Mouse (Mus musculus): ENCODE data around the gene Prr7. TPM values are rescaled to one million over a fixed set of nuclear protein-coding genes. Genes with fewer than 3 reads are reported as not detected.

Prr7 gene
- polyA plus RNA-seq (2014; fragmentation: Nextera tagmentation; extraction: Ambion mirVana): 0.55 and 0.70 TPM in 2 replicates

DNA sequence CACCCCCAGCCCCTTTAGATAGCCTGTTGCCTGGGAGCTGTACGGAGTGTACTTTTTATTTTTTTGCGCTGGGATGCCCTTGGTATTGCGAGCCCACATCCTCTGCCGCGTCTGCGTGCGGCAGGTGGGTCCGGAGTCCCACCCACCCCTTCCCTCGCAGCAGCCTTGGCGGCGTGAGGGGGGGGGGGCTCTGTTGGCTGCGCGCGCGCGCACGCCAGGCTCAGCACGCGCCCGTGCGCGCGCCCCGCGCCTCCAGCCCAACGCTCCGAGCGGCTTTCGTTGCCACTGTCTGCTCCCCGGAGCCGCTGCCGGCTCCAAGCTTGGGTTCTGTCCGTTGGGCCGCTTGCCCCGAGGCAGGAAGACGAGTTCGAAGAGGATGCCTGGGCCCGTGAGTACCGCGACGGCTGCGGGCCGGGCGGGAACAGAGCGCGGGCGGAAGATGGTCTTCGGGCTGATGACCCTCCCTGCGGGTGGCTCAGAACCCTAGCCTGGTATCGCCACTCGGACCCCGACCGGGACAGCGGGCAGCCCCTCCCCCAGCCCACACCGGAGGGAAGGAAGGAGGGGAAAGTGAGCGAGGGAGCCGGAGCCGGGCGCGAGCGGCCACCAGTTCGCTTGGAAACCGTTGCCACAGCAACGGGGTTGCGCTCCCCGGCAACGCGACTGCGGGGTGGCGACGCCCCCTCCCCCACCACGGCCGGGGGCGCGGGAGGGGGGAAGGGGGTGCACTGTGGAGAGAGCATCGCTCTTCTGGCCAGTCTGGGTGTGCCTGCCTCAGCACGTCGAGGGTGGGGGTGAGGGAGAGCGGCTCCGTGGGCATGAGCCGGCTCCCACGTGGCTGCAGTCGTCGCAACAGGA lies at the start of gene Prr7:
Gene Prr7 (plus strand): TSS at position 241 of the 858 bp plus-strand sequence.
- peak within 1 kb of the TSS; percentile 77 for H3K9ac ChIP-seq (ENCODE audit: low read length)
- WGBS: under 1% methylated on average over 78 of the region's 84 CpGs
- H3K4me1 ChIP-seq (replicated peaks; ENCODE audit: control insufficient read depth, insufficient read depth, low read length): peaks cover 6% of the 10 kb centered on the region; the same call in 1 of the 2 replicates
- peak within 1 kb of the TSS; percentile 67 for H3K4me3 ChIP-seq (ENCODE audit: low read depth, low read length)
- H3K36me3 ChIP-seq (ENCODE audit: control insufficient read depth, insufficient read depth, low read length): peaks cover 26% of the 10 kb centered on the region
- H3K27me3 ChIP-seq (replicated peaks; ENCODE audit: control insufficient read depth, insufficient read depth, low read length): no peaks in the 10 kb centered on the region
- peak within 1 kb of the TSS; percentile 79 for H3K27ac ChIP-seq (ENCODE audit: low read depth)
- DNase-seq (ENCODE audit: low spot score) (peak; percentile 84), ATAC-seq (replicated peaks; ENCODE audit: low FRiP score, low TSS enrichment, low read depth) (peak; percentile 70)
- H3K4me2 ChIP-seq (ENCODE audit: low read length): peak within 1 kb of the TSS; percentile 93
- no peaks in the 10 kb centered on the region for H3K9me3 ChIP-seq (ENCODE audit: control insufficient read depth, low read length)

DNA sequence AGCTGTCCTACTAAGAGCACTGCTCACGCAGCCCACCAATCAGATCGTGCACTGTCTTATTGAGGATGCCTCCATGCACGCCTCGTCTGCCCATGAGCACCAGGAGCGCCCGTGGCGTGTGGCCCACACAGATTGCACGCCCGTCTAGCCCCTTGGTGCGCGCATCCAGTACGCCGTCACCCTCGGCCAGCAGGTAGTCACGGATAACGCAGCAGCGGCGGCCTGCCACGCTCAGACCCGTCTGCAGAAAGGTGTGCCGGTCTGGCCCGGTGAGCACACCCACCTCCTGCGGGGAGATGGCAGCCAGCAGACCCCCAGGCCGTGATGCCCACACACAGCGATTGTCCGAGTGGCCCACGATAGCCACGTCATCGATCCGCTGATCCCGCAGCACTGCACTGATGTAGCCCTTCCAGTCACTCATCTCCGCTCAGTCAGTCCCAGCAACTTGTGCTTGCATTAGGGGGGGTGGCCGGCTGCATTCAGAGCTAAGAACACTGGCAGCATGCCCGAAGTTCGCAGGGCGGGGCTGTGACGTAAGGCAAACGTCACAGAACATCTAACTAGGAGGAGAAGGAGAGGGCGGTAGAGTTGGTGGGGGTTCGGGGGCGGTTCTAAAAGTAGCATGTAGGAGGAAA lies 49.2 kb upstream of the Prr7 start, which contains the start of gene Pfn3:
Gene Pfn3 (minus strand): TSS at position 490 of the 638 bp plus-strand sequence.
- WGBS: 11% methylated on average over 41 of the region's 41 CpGs
- H3K4me1 ChIP-seq (replicated peaks; ENCODE audit: control insufficient read depth, insufficient read depth, low read length): 0 out of 2 replicates have a peak, but pooled peaks cover 2% of the 10 kb centered on the region
- H3K4me3 ChIP-seq (ENCODE audit: low read depth, low read length): peak within 1 kb of the TSS; percentile 16
- H3K9ac ChIP-seq (ENCODE audit: low read length): peak within 1 kb of the TSS; percentile 0; the same call in 1 of the 2 replicates
- ATAC-seq (replicated peaks; ENCODE audit: low FRiP score, low TSS enrichment, low read depth) (peak; percentile 57), DNase-seq (ENCODE audit: low spot score) (peak; percentile 88)
- H3K36me3 ChIP-seq (ENCODE audit: control insufficient read depth, insufficient read depth, low read length): no peaks in the 10 kb centered on the region
- H3K27me3 ChIP-seq (replicated peaks; ENCODE audit: control insufficient read depth, insufficient read depth, low read length): peaks cover 26% of the 10 kb centered on the region
- H3K27ac ChIP-seq (ENCODE audit: low read depth): no peak within 1 kb of the TSS
- H3K9me3 ChIP-seq (ENCODE audit: control insufficient read depth, low read length): no peaks in the 10 kb centered on the region
- H3K4me2 ChIP-seq (ENCODE audit: low read length): peak within 1 kb of the TSS; percentile 43

DNA sequence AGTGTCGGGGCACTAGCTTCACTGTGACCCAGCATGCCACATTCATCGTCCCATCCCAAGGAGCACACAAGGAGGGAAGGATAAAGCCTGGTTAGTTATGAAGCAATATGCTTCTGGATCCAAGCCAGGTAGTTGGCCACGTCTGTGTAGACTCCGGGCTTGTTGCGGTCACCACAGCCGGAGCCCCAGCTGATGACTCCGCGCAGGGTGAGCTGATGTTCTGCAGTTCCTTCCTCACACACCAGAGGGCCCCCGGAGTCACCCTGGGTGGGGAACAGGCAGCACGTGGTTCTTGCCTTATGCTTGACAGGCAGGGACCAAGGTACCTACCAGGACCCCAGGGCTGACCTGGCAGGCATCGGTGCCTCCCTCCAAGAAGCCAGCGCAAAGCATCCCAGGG lies 46.1 kb upstream of the Prr7 start:
- ATAC-seq (replicated peaks; ENCODE audit: low FRiP score, low TSS enrichment, low read depth): peak; percentile 62
- Histone ChIP-seq H3K36me3 (ENCODE audit: control insufficient read depth, insufficient read depth, low read length) (no peaks in the 10 kb centered on the region), H3K4me1 (replicated peaks; ENCODE audit: control insufficient read depth, insufficient read depth, low read length) (0 out of 2 replicates have a peak, but pooled peaks cover 2% of the 10 kb centered on the region), H3K27me3 (replicated peaks; ENCODE audit: control insufficient read depth, insufficient read depth, low read length) (peaks cover 49% of the 10 kb centered on the region), H3K4me2 (ENCODE audit: low read length) (no peak overlapping the region), H3K4me3 (ENCODE audit: low read depth, low read length) (no peak overlapping the region), H3K9ac (ENCODE audit: low read length) (no peak overlapping the region), H3K9me3 (ENCODE audit: control insufficient read depth, low read length) (no peaks in the 10 kb centered on the region), H3K27ac (ENCODE audit: low read depth) (no peak overlapping the region)
- WGBS: 10% methylated on average over 12 of the region's 12 CpGs
- DNase-seq (ENCODE audit: low spot score): peak; percentile 94

DNA sequence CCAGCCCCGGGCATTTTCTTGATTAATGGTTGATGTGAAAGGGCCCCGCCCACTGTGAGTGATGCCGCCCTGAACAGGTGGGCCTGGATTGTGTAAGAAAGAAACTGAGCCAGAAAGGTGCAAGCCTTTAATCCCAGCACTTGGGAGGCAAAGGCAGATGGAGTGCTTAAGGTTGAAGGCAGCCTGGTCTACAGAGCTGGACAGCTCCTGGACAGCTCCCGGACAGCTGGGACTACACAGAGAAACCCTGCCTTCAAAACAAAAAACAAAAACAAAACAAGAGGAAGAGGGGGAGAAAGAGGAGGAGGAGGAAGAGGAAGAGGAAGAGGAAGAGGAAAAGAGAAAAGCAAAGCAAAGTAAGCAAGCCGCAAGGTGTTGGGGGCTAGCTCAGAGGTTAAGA lies 44.9 kb upstream of the Prr7 start:
- peaks cover 49% of the 10 kb centered on the region for H3K27me3 ChIP-seq (replicated peaks; ENCODE audit: control insufficient read depth, insufficient read depth, low read length)
- 75% methylated on average over 5 of the region's 5 CpGs for WGBS
- ATAC-seq (replicated peaks; ENCODE audit: low FRiP score, low TSS enrichment, low read depth) (no peak), DNase-seq (ENCODE audit: low spot score) (no peak)
- no peaks in the 10 kb centered on the region for H3K9me3 ChIP-seq (ENCODE audit: control insufficient read depth, low read length)
- H3K4me3 ChIP-seq (ENCODE audit: low read depth, low read length): no peak overlapping the region
- H3K4me1 ChIP-seq (replicated peaks; ENCODE audit: control insufficient read depth, insufficient read depth, low read length): 0 out of 2 replicates have a peak, but pooled peaks cover 2% of the 10 kb centered on the region
- no peak overlapping the region for H3K9ac ChIP-seq (ENCODE audit: low read length)
- no peak overlapping the region for H3K27ac ChIP-seq (ENCODE audit: low read depth)
- H3K36me3 ChIP-seq (ENCODE audit: control insufficient read depth, insufficient read depth, low read length): no peaks in the 10 kb centered on the region
- H3K4me2 ChIP-seq (ENCODE audit: low read length): no peak overlapping the region

DNA sequence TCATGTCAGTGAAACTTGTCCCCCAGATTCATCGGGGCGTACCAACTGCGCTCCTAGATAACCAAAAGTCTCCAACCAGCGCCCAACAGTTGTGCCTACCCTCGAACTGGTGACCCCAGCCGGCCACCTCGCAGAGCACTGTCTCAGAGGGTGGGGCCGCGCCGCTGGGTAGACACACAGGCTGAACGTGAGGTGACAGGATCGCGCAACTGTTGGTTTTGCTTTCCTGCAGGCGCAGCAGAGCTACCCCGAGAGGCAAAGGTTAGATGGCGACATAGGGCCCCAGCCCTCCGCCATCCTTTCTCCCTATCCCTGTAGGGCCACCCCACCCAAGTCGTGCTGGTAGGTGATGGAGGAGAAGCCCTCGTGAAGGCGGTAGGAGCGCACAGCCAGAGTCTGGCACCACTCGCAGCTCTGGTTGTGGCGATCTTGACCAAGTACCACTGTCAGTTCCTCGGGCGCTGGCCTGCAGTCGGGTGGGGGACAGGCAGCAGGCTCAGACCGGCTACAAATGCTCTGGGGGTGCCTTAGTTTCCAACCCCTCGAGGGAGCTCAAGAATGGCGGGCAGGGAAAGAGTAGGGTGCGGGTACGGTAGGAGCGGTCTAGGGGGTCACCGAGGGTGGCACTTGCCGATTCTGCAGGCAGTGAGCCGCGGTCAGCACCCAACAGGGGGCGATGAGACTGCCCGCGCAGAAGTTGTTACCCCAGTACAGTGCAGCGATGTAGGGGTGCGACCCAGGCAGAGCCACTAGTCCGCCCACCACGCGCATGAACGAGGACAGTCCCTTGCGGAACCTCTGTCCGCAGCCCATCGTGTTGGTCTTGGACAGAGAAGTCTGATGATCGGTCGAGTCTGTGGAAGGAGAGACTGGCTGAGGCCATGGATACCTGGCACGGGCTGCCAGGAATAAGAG lies 43.8 kb upstream of the Prr7 start:
- Histone ChIP-seq H3K4me2 (ENCODE audit: low read length) (peak overlapping the region; percentile 33), H3K9ac (ENCODE audit: low read length) (no peak overlapping the region), H3K9me3 (ENCODE audit: control insufficient read depth, low read length) (no peaks in the 10 kb centered on the region), H3K36me3 (ENCODE audit: control insufficient read depth, insufficient read depth, low read length) (no peaks in the 10 kb centered on the region), H3K4me1 (replicated peaks; ENCODE audit: control insufficient read depth, insufficient read depth, low read length) (0 out of 2 replicates have a peak, but pooled peaks cover 2% of the 10 kb centered on the region), H3K27ac (ENCODE audit: low read depth) (no peak overlapping the region), H3K27me3 (replicated peaks; ENCODE audit: control insufficient read depth, insufficient read depth, low read length) (peaks cover 45% of the 10 kb centered on the region), H3K4me3 (ENCODE audit: low read depth, low read length) (peak overlapping the region; percentile 2)
- no peak for ATAC-seq (replicated peaks; ENCODE audit: low FRiP score, low TSS enrichment, low read depth)
- 27% methylated on average over 51 of the region's 51 CpGs for WGBS
- DNase-seq (ENCODE audit: low spot score): no peak

DNA sequence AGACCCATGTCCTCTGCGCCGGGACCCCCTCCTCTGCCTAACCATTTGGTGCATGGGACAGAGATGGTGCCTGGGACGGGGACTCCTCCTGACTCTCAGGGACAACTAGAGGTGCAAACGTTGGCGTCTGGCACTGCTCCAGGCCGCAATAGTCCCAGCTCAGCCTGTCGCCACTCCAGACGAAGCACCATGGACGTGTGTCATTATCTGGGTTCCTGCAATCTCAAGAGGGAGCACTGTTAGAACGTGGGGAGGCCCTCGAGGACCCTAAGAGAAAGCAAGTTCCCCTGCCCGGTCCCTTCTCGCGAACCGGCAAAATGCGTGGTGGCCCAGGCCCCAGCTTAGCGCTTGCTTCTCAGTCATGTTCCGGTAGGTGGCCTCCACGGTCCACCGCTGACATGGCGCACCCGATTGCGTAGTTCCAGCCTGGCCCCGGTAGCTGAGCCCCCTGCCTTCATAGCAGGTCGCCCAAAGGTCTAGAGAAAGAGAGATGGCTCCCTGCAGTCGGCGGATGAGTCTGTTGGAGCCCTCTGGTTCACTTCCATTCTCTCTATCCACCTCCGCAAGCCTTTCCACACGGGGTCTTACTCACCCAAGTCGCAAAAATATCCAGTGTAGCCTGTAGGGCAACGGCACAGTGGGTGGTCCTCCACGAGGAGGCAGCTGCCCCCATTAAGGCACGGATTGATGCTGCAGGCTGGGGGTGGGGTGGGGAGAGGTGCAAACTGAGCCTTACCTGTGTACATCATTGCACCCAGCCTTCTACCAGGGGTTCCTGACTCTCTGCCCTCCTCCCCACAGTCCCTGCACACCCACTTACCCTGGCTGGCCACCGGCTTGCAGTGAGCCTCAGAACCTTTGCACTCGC lies 42.9 kb upstream of the Prr7 start:
- WGBS: 13% methylated on average over 35 of the region's 35 CpGs
- no peaks in the 10 kb centered on the region for H3K9me3 ChIP-seq (ENCODE audit: control insufficient read depth, low read length)
- no peak overlapping the region for H3K9ac ChIP-seq (ENCODE audit: low read length)

DNA sequence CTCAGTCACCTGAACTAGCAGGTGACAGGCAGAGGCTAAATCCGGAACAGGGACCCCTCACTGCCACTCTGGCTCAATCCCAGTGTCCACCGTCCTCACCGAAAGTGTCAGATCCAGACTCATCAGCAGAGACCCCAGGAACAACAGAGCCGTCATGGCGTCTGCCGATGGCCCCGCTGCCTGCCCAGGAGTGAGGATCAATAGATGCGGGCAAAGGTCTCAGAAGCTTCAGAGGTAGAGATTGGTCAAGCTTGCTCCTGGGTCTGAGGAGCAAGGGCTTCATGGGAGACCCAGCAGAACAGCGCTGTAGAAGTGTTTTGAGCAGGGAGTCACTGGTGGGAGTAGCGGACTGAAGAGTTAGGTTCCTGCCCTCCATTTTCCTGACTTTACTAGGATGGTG lies 37.5 kb upstream of the Prr7 start, which contains the start of gene F12:
Gene F12 (minus strand): TSS at position 181 of the 400 bp plus-strand sequence.
- no peak within 1 kb of the TSS for H3K4me2 ChIP-seq (ENCODE audit: low read length)
- no peak within 1 kb of the TSS for H3K27ac ChIP-seq (ENCODE audit: low read depth)
- peaks cover 7% of the 10 kb centered on the region for H3K27me3 ChIP-seq (replicated peaks; ENCODE audit: control insufficient read depth, insufficient read depth, low read length)
- ATAC-seq (replicated peaks; ENCODE audit: low FRiP score, low TSS enrichment, low read depth): no peak
- H3K36me3 ChIP-seq (ENCODE audit: control insufficient read depth, insufficient read depth, low read length): no peaks in the 10 kb centered on the region
- H3K4me1 ChIP-seq (replicated peaks; ENCODE audit: control insufficient read depth, insufficient read depth, low read length): no peaks in the 10 kb centered on the region
- no peak within 1 kb of the TSS for H3K4me3 ChIP-seq (ENCODE audit: low read depth, low read length)
- DNase-seq (ENCODE audit: low spot score): no peak
- no peak within 1 kb of the TSS for H3K9ac ChIP-seq (ENCODE audit: low read length)
- no peaks in the 10 kb centered on the region for H3K9me3 ChIP-seq (ENCODE audit: control insufficient read depth, low read length)
- WGBS: 87% methylated on average over 10 of the region's 10 CpGs

More for the DNA sequence above, 42.9 kb upstream of the Prr7 start:
- H3K27ac ChIP-seq (ENCODE audit: low read depth): no peak overlapping the region
- H3K4me1 ChIP-seq (replicated peaks; ENCODE audit: control insufficient read depth, insufficient read depth, low read length): 0 out of 2 replicates have a peak, but pooled peaks cover 2% of the 10 kb centered on the region
- DNase-seq (ENCODE audit: low spot score) (peak; percentile 78), ATAC-seq (replicated peaks; ENCODE audit: low FRiP score, low TSS enrichment, low read depth) (peak; percentile 47)
- no peaks in the 10 kb centered on the region for H3K36me3 ChIP-seq (ENCODE audit: control insufficient read depth, insufficient read depth, low read length)
- peaks cover 45% of the 10 kb centered on the region for H3K27me3 ChIP-seq (replicated peaks; ENCODE audit: control insufficient read depth, insufficient read depth, low read length)
- H3K4me3 ChIP-seq (ENCODE audit: low read depth, low read length): peak overlapping the region; percentile 2
- peak overlapping the region; percentile 33 for H3K4me2 ChIP-seq (ENCODE audit: low read length)

All from intestine, embryonic 14.5 days (tissue).